Mouse (Mus musculus) CH12.LX (cell line): Measurements from ENCODE around the gene Cd3e. TPM values are rescaled to one million over a fixed set of nuclear protein-coding genes. Genes with fewer than 3 reads are reported as not detected.

Experiments used
- DNase-seq: peaks from one replicate; pipeline ENCODE4 v3.0.0-alpha.2; 2013; ENCODE audit errors: extremely low read depth
- H3K27ac ChIP-seq: 2 replicates; pipeline ENCODE4 v1.5.1; 2012; ENCODE audit warnings: low read depth, mild to moderate bottlenecking, control low read depth, moderate library complexity; ENCODE audit not compliant: insufficient read depth
- H3K27me3 ChIP-seq: replicated peaks from 2 replicates; pipeline ENCODE3; 2012; ENCODE audit warnings: inconsistent platforms
- H3K36me3 ChIP-seq, 2 experiments: replicated peaks in 1 of 2; 2 replicates each; pipeline versions ENCODE3 to v1.6.1; 2012; ENCODE audit warnings: inconsistent platforms in 1 of 2, low read length in 1 of 2, mild to moderate bottlenecking in 1 of 2, mixed read lengths in 1 of 2, moderate library complexity in 1 of 2; ENCODE audit not compliant: control insufficient read depth in 1 of 2, insufficient read depth in 1 of 2
- H3K4me1 ChIP-seq, 2 experiments: 2 replicates each; pipeline ENCODE4 v1.6.1; 2012; ENCODE audit warnings: inconsistent platforms in 1 of 2, moderate library complexity in 1 of 2; ENCODE audit not compliant: insufficient read depth in 2 of 2, control insufficient read depth in 1 of 2
- H3K4me2 ChIP-seq: 2 replicates; pipeline ENCODE4 v1.6.1; 2012; ENCODE audit warnings: low read depth, mild to moderate bottlenecking, control low read depth; ENCODE audit not compliant: poor library complexity, insufficient read depth, severe bottlenecking
- H3K4me3 ChIP-seq, 3 experiments: fragments of 150-350 bp in 1 of 3; sonication (generic) in 1 of 3; replicated peaks in 1 of 3; 2 replicates each; pipeline versions ENCODE3 to v1.5.1; 2011 to 2012; ENCODE audit warnings: low read depth in 2 of 3, low read length in 2 of 3, mild to moderate bottlenecking in 2 of 3, moderate library complexity in 2 of 3, control low read depth in 1 of 3, improper control_type of control experiment in 1 of 3, inconsistent platforms in 1 of 3, mixed read lengths in 1 of 3; ENCODE audit not compliant: poor library complexity in 1 of 3
- H3K79me2 ChIP-seq: replicated peaks from 2 replicates; pipeline ENCODE4 v1.6.1; 2012; ENCODE audit warnings: mild to moderate bottlenecking, moderate library complexity; ENCODE audit not compliant: control insufficient read depth, poor library complexity, insufficient read depth, severe bottlenecking; ENCODE audit errors: extremely low read depth
- H3K9ac ChIP-seq: 2 replicates; pipeline ENCODE4 v1.6.1; 2012; ENCODE audit warnings: low read depth, mild to moderate bottlenecking, control low read depth, moderate library complexity; ENCODE audit not compliant: insufficient read depth
- H3K9me3 ChIP-seq: replicated peaks from 2 replicates; pipeline ENCODE3; 2012; ENCODE audit warnings: low read length, inconsistent platforms, mixed read lengths
- CTCF ChIP-seq, 2 experiments: IDR thresholded peaks in 1 of 2; conservative IDR thresholded peaks in 1 of 2; 2 replicates each; pipeline ENCODE4 v1.5.1; 2011 to 2012; ENCODE audit warnings: low read depth in 2 of 2, low read length in 2 of 2, improper control_type of control experiment in 1 of 2, inconsistent platforms in 1 of 2, mild to moderate bottlenecking in 1 of 2, moderate library complexity in 1 of 2
- E2F4 ChIP-seq: IDR thresholded peaks from 2 replicates; pipeline ENCODE4 v1.6.1; 2011; ENCODE audit warnings: low read depth, low read length, improper control_type of control experiment; ENCODE audit not compliant: insufficient replicate concordance
- ELF1 ChIP-seq: IDR thresholded peaks from 2 replicates; pipeline ENCODE4 v1.6.1; 2014; ENCODE audit warnings: low read depth, mild to moderate bottlenecking, inconsistent platforms, low read length, improper control_type of control experiment
- EP300 ChIP-seq: IDR thresholded peaks from 2 replicates; pipeline ENCODE4 v1.6.1; 2011; ENCODE audit warnings: low read length, improper control_type of control experiment
- ETS1 ChIP-seq: conservative IDR thresholded peaks from 2 replicates; pipeline ENCODE4 v1.6.1; 2012; ENCODE audit warnings: low read depth, mild to moderate bottlenecking, inconsistent platforms, low read length, improper control_type of control experiment, moderate library complexity
- GABPA ChIP-seq: IDR thresholded peaks from 2 replicates; pipeline ENCODE4 v1.6.1; 2012; ENCODE audit warnings: low read depth, low read length, improper control_type of control experiment, inconsistent platforms; ENCODE audit not compliant: insufficient replicate concordance
- HCFC1 ChIP-seq: IDR thresholded peaks from 2 replicates; pipeline ENCODE4 v1.6.1; 2012; ENCODE audit warnings: low read depth, mild to moderate bottlenecking, inconsistent platforms, low read length, improper control_type of control experiment
- IRF4 ChIP-seq: IDR thresholded peaks from 2 replicates; pipeline ENCODE4 v1.6.1; 2014; ENCODE audit warnings: low read depth, mild to moderate bottlenecking, inconsistent platforms, low read length, improper control_type of control experiment
- JUND ChIP-seq: conservative IDR thresholded peaks from 2 replicates; pipeline ENCODE4 v1.6.1; 2011; ENCODE audit warnings: low read depth, low read length, improper control_type of control experiment
- KAT2A ChIP-seq: IDR thresholded peaks from 2 replicates; pipeline ENCODE4 v1.6.1; 2012; ENCODE audit warnings: low read length, improper control_type of control experiment, inconsistent platforms; ENCODE audit not compliant: insufficient replicate concordance
- MAFK ChIP-seq: IDR thresholded peaks from 2 replicates; pipeline ENCODE4 v1.6.1; 2011; ENCODE audit warnings: low read length, improper control_type of control experiment; ENCODE audit not compliant: insufficient replicate concordance
- MEF2A ChIP-seq: IDR thresholded peaks from 2 replicates; pipeline ENCODE4 v1.6.1; 2014; ENCODE audit warnings: low read depth, mild to moderate bottlenecking, inconsistent platforms, low read length, improper control_type of control experiment, borderline replicate concordance
- MYC ChIP-seq: IDR thresholded peaks from 2 replicates; pipeline ENCODE4 v1.6.1; 2011; ENCODE audit warnings: low read depth, mild to moderate bottlenecking, improper control_type of control experiment, low read length
- POLR2AphosphoS2 ChIP-seq: IDR thresholded peaks from 2 replicates; pipeline ENCODE4 v1.6.1; 2011; ENCODE audit warnings: low read depth, low read length, improper control_type of control experiment
- RAD21 ChIP-seq: IDR thresholded peaks from 2 replicates; pipeline ENCODE4 v1.6.1; 2011; ENCODE audit warnings: low read depth, mild to moderate bottlenecking, low read length, improper control_type of control experiment, moderate library complexity
- RCOR1 ChIP-seq: conservative IDR thresholded peaks from 2 replicates; pipeline ENCODE4 v1.6.1; 2012; ENCODE audit warnings: low read depth, mild to moderate bottlenecking, inconsistent platforms, low read length, improper control_type of control experiment
- SMC3 ChIP-seq: IDR thresholded peaks from 2 replicates; pipeline ENCODE4 v1.6.1; 2011; ENCODE audit warnings: low read depth, low read length, improper control_type of control experiment
- TBP ChIP-seq: conservative IDR thresholded peaks from 2 replicates; pipeline ENCODE4 v1.6.1; 2011; ENCODE audit warnings: low read depth, low read length, improper control_type of control experiment
- UBTF ChIP-seq: IDR thresholded peaks from 2 replicates; pipeline ENCODE4 v1.6.1; 2012; ENCODE audit warnings: low read depth, mild to moderate bottlenecking, inconsistent platforms, low read length, improper control_type of control experiment, moderate library complexity
- ZKSCAN1 ChIP-seq: IDR thresholded peaks from 2 replicates; pipeline ENCODE4 v1.6.1; 2012; ENCODE audit warnings: low read depth, inconsistent platforms, low read length, improper control_type of control experiment, borderline replicate concordance
- ZMIZ1 ChIP-seq: IDR thresholded peaks from 2 replicates; pipeline ENCODE4 v1.6.1; 2012; ENCODE audit warnings: low read depth, mild to moderate bottlenecking, inconsistent platforms, low read length, improper control_type of control experiment
- ZNF384 ChIP-seq: IDR thresholded peaks from 2 replicates; pipeline ENCODE4 v1.6.1; 2012; ENCODE audit warnings: low read depth, low read length, improper control_type of control experiment, inconsistent platforms
- dilution Hi-C: fragments of 300-500 bp; cut with MboI; formaldehyde crosslinking; loops from 2 replicates; pipeline ENCODE4 v1.14.3; 2020; ENCODE audit warnings: low sequenced_read_pairs; ENCODE audit not compliant: extremely low pct_unique_long_range_greater_than_20kb, extremely low pct_ligation_motif_present
- in situ Hi-C: fragments of 300-500 bp; cut with MboI; formaldehyde crosslinking; loops from 3 replicates; pipeline ENCODE4 v1.14.3; 2019; ENCODE audit warnings: low sequenced_read_pairs, low pct_ligation_motif_present, low pct_unique_long_range_greater_than_20kb, mixed read lengths
- polyA plus RNA-seq: library from polyadenylated mRNA; unstranded; fragments of >175 nt; gene quantifications from 2 replicates; pipeline ENCODE4 v1.2.1, GENCODE M21; 2012; ENCODE audit warnings: low read depth; ENCODE audit not compliant: insufficient read length
- total RNA-seq, 2 experiments: library from RNA; depleted of rRNA; stranded (reverse); fragments of 300-350 nt in 1 of 2; fragments of >200 nt in 1 of 2; gene quantifications; 2 replicates each; pipeline ENCODE4 v1.2.3; 2012 to 2014

Cd3e gene
- total and polyA plus RNA-seq, 3 experiments, result not detected

GRCm38 (mm10) chr9:45050301-45050700 lies 40.9 kb upstream of the Cd3e start:
- dilution Hi-C loops (no loop called here), in situ Hi-C loops (no loop called here)
- no peak overlapping the region for H3K27ac ChIP-seq
- no peaks in the 10 kb centered on the region for H3K9me3 ChIP-seq
- peaks cover 0 to 9% of the 10 kb centered on the region in 2 experiments; a peak in 2 of 4 replicates for H3K4me1 ChIP-seq
- no peak overlapping the region for H3K4me3 ChIP-seq
- H3K9ac ChIP-seq, result no peak overlapping the region
- no peaks in the 10 kb centered on the region for H3K27me3 ChIP-seq
- no peak for DNase-seq
- no peak overlapping the region for H3K4me2 ChIP-seq
- no peaks in the 10 kb centered on the region for H3K36me3 ChIP-seq
- TF ChIP-seq EP300, result no peak
- no peak for TF ChIP-seq CTCF (conservative IDR thresholded peaks at IDR 0.05 in 1 of 2, IDR thresholded peaks at IDR 0.05 in 1 of 2; ENCODE audit: low read depth in 2 of 2, low read length in 2 of 2)
- TF ChIP-seq ZNF384, result no peak
- TF ChIP-seq POLR2AphosphoS2, result no peak
- no peak for TF ChIP-seq RAD21
- TF ChIP-seq SMC3, result no peak
- no peak for TF ChIP-seq ETS1
- TF ChIP-seq ZMIZ1, result no peak
- TF ChIP-seq MEF2A, result no peak
- no peak for TF ChIP-seq JUND
- no peak for TF ChIP-seq IRF4
- TF ChIP-seq UBTF, result no peak
- no peak for TF ChIP-seq RCOR1
- TF ChIP-seq TBP, result no peak
- no peak for TF ChIP-seq ZKSCAN1
- no peak for TF ChIP-seq ELF1
- TF ChIP-seq HCFC1, result no peak
- no peak for TF ChIP-seq MAFK
- H3K79me2 ChIP-seq, result no peaks in the 10 kb centered on the region

GRCm38 (mm10) chr9:45049731-45050130 lies 40.3 kb upstream of the Cd3e start:
- Histone ChIP-seq H3K27ac (no peak overlapping the region), H3K4me2 (no peak overlapping the region), H3K4me1 (peaks cover 0 to 9% of the 10 kb centered on the region in 2 experiments; a peak in 2 of 4 replicates), H3K27me3 (no peaks in the 10 kb centered on the region), H3K4me3 (no peak overlapping the region), H3K9me3 (no peaks in the 10 kb centered on the region), H3K79me2 (no peaks in the 10 kb centered on the region), H3K36me3 (no peaks in the 10 kb centered on the region), H3K9ac (no peak overlapping the region)
- TF ChIP-seq KAT2A (no peak), ELF1 (no peak), GABPA (no peak), ETS1 (no peak), MYC (no peak), RCOR1 (no peak), E2F4 (no peak)
- dilution Hi-C loops (no loop called here), in situ Hi-C loops (no loop called here)
- DNase-seq, result no peak
